Mouse (Mus musculus): ENCODE results near the gene Arid1a.
"Not testable (repeated sequence)": the region's sequence is repeated elsewhere in the genome, so short reads cannot be mapped to it uniquely, and the experiment has no call there.

The Arid1a gene

GRCm38 (mm10) chr4:133673666-133674330 lies 82.8 kb downstream of the Arid1a start:
- DNase-seq, result peak; percentile 70

GRCm38 (mm10) chr4:133672845-133673647 lies 83.5 kb downstream of the Arid1a start:
- DNase-seq, result peak; percentile 74

GRCm38 (mm10) chr4:133671881-133672844 lies 84.4 kb downstream of the Arid1a start, which contains the start of gene Pigv:
Gene Pigv (minus strand): TSS chr4:133672647.
- peak; percentile 97 for DNase-seq

GRCm38 (mm10) chr4:133671184-133671880 lies 85.2 kb downstream of the Arid1a start:
- DNase-seq, result peak; percentile 90

- peak; percentile 54 for DNase-seq
Observed at GRCm38 (mm10) chr4:133669652-133670210, 86.8 kb downstream of the Arid1a start.

GRCm38 (mm10) chr4:133668537-133668936 lies 88.0 kb downstream of the Arid1a start:
- no peak for DNase-seq

- DNase-seq, result no peak
Observed at GRCm38 (mm10) chr4:133666199-133666598, 90.4 kb downstream of the Arid1a start.

GRCm38 (mm10) chr4:133665118-133665517 lies 91.5 kb downstream of the Arid1a start:
- no peak for DNase-seq

- DNase-seq, result no peak
Observed at GRCm38 (mm10) chr4:133662945-133663344, 93.6 kb downstream of the Arid1a start.

- no peak for DNase-seq
Observed at GRCm38 (mm10) chr4:133662421-133662820, 94.1 kb downstream of the Arid1a start.

- DNase-seq, result peak; percentile 94
Observed at GRCm38 (mm10) chr4:133660193-133661155, 96.1 kb downstream of the Arid1a start.

- peak; percentile 83 for DNase-seq
Observed at GRCm38 (mm10) chr4:133659497-133660192, 96.9 kb downstream of the Arid1a start.

- no peak for DNase-seq
Observed at GRCm38 (mm10) chr4:133658729-133659128, 97.8 kb downstream of the Arid1a start.

GRCm38 (mm10) chr4:133657829-133658458 lies 98.6 kb downstream of the Arid1a start:
- DNase-seq, result no peak

GRCm38 (mm10) chr4:133656997-133657396 lies 99.6 kb downstream of the Arid1a start:
- peak; percentile 29 for DNase-seq

GRCm38 (mm10) chr4:133656294-133656693 lies 100.3 kb downstream of the Arid1a start:
- DNase-seq, result peak; percentile 71

GRCm38 (mm10) chr4:133654070-133654469 lies 102.5 kb downstream of the Arid1a start:
- not testable (repeated sequence) for DNase-seq

GRCm38 (mm10) chr4:133652746-133653145 lies 103.8 kb downstream of the Arid1a start:
- no peak for DNase-seq

- DNase-seq, result no peak
Observed at GRCm38 (mm10) chr4:133651986-133652385, 104.6 kb downstream of the Arid1a start.

All from kidney, postnatal 14 days (tissue).